Comparison of ENCODE assay signal across 8 mouse cellular contexts in genomic region chr4:154797834-154798233, GRCm38 (mm10). TPM values are rescaled to one million over a fixed set of nuclear protein-coding genes. Genes with fewer than 3 reads are reported as not detected.
DNase-seq lines count a peak whose midpoint lies in the region; TF ChIP-seq lines count a peak whose summit lies in the region.

No protein-coding gene starts in this region.

- no peaks in the 10 kb centered on the region for H3K79me2 ChIP-seq in MEL (ENCODE audit: control insufficient read depth, insufficient read depth, low read length, poor library complexity)

- no peaks in the 10 kb centered on the region for H3K27me3 ChIP-seq in MEL (ENCODE audit: control insufficient read depth in 1 of 2, insufficient read depth in 2 of 2, low read length in 2 of 2)

- no peak for TF ChIP-seq EP300 in MEL (IDR thresholded peaks at IDR 0.05; ENCODE audit: low read depth in 1 of 2, low read length in 2 of 2)

- H3K4me1 ChIP-seq in MEL (ENCODE audit: control insufficient read depth in 1 of 2, insufficient read depth in 2 of 2, low read length in 2 of 2), result no peaks in the 10 kb centered on the region

- intact Hi-C loops in left cerebral cortex, postnatal 10 days (cut with DNase I), result no loop called here

- no peak overlapping the region for H3K27ac ChIP-seq in MEL (ENCODE audit: control insufficient read depth, low read depth, low read length)

- no peak overlapping the region for H3K4me3 ChIP-seq in MEL (ENCODE audit: control insufficient read depth in 1 of 2, insufficient read depth in 1 of 2, low read depth in 2 of 2, low read length in 2 of 2)

- no peaks in the 10 kb centered on the region for H3K9me3 ChIP-seq in MEL (replicated peaks; ENCODE audit: insufficient read depth, low read length)

- peak; percentile 29 for TF ChIP-seq RAD21 in MEL (IDR thresholded peaks at IDR 0.05; ENCODE audit: low read depth, low read length)

- peak; percentile 48 to 67 (median 59) for TF ChIP-seq CTCF in MEL (IDR thresholded peaks at IDR 0.05 in 2 of 3, conservative IDR thresholded peaks at IDR 0.05 in 1 of 3; ENCODE audit: control insufficient read depth in 1 of 3, insufficient read depth in 1 of 3, low read depth in 2 of 3, low read length in 3 of 3, poor library complexity in 1 of 3, severe bottlenecking in 1 of 3)

- H3K36me3 ChIP-seq in MEL (ENCODE audit: control insufficient read depth in 1 of 2, insufficient read depth in 2 of 2, low read length in 2 of 2), result no peaks in the 10 kb centered on the region

- H3K9ac ChIP-seq in MEL (ENCODE audit: control insufficient read depth, low read depth, low read length, poor library complexity, severe bottlenecking), result no peak overlapping the region

- no peak for TF ChIP-seq POLR2A in MEL (IDR thresholded peaks at IDR 0.05; ENCODE audit: control insufficient read depth in 1 of 2, insufficient read depth in 1 of 2, low read depth in 1 of 2, low read length in 2 of 2, poor library complexity in 1 of 2)

- DNase-seq in kidney, adult 18-20 months, result peak; percentile 59
- DNase-seq in kidney, adult 11 months, result no peak
- DNase-seq in MEL (ENCODE audit: low read depth, low spot score), result peak; percentile 24
- peak; percentile 27 for DNase-seq in c-Kit-positive CD71-positive TER-119-negative erythroid progenitor cells, embryonic 14.5 days (ENCODE audit: low read depth)
- peak; percentile 37 to 58 for DNase-seq in frontal cortex, postnatal 36 days (ENCODE audit: low spot score in 2 of 2)
- peak; percentile 29 to 43 for DNase-seq in left cerebral cortex, postnatal 10 days (ENCODE audit: extremely low spot score in 1 of 2, low spot score in 2 of 2)
- DNase-seq in ovary, postnatal 36 days (ENCODE audit: low spot score), result peak; percentile 15
- DNase-seq in thymus, postnatal 4 days, result peak; percentile 68

TF ChIP-seq in MEL, 35 proteins besides CTCF, POLR2A, EP300 and RAD21:
- TF ChIP-seq TBP (IDR thresholded peaks at IDR 0.05; ENCODE audit: low read depth, low read length) (no peak), MXI1 (IDR thresholded peaks at IDR 0.05; ENCODE audit: low read depth, low read length) (no peak), SMC3 (IDR thresholded peaks at IDR 0.05; ENCODE audit: low read depth, low read length) (peak; percentile 41)

RNA-seq across cellular contexts. Expression of gene Ttc34, which starts 39.4 kb away (rescaled TPM):
- not detected in 2 replicates for total RNA-seq in MEL (2012; rRNA removed)
- polyA plus RNA-seq in MEL (2012; ENCODE audit: insufficient read depth in 1 of 2, insufficient read length in 2 of 2, low read depth in 1 of 2, low replicate concordance in 2 of 2, missing spikeins in 1 of 2), result not detected
- 1 to 10 TPM; 2.5 to 2.9 TPM for total RNA-seq in left cerebral cortex, postnatal 10 days (2021)
